Mouse (Mus musculus): ENCODE measurements around the gene Tctex1d4.

DNA sequence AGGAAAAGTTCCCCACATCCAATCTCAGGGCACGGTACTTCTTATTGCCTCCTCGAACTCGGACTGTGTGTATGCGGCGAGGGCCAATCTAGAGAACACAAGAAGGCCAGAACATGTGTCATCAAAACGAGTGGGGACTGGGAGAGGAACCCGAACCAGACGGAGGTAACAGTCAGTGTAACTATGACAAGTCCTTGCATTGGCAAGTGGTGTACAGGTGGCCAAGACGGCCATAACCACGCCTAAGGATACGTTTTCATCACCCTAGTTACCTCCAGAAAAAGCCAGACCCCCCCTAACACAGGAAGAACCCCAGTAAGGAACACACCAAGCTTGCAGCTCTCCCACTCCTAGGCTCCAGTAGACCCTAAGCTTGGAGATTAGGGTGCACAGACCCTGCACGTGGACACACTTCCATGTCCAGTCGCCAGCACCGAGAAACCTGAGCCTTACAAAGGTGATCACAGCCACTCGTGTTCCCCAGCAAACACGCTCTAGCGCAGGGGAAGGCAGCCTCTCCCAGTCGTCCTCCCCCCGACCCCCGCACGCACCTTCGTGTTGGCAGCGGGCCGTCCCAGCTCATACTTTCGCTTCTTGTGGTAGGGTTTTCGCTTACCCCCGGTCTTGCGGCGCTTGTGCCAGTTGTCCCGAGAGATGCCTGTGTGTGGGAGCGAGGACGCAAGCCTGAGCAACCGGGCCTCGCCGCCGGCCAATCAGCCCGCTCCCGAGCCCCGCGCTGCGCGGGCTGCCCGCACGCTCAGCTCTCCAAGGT, 28.6 kb downstream of the Tctex1d4 start:
- TF ChIP-seq POLR2A (IDR thresholded peaks at IDR 0.05; ENCODE audit: borderline replicate concordance, extremely low read depth, low read depth, low read length) (no peak), CTCF (IDR thresholded peaks at IDR 0.05; ENCODE audit: insufficient read depth, low read length) (no peak)
